Mouse (Mus musculus) urinary bladder, postnatal 36 days (tissue): ENCODE data around the gene Maff.

Experiments used
- DNase-seq, 2 experiments: peaks; one replicate each; pipeline ENCODE4 v3.0.0; 2022; ENCODE audit warnings: low spot score in 2 of 2, mixed read lengths in 1 of 2

Gene Maff

GRCm38 (mm10) chr15:79361023-79361422 is 14.6 kb downstream of the Maff start:
- DNase-seq = no peak

DNA sequence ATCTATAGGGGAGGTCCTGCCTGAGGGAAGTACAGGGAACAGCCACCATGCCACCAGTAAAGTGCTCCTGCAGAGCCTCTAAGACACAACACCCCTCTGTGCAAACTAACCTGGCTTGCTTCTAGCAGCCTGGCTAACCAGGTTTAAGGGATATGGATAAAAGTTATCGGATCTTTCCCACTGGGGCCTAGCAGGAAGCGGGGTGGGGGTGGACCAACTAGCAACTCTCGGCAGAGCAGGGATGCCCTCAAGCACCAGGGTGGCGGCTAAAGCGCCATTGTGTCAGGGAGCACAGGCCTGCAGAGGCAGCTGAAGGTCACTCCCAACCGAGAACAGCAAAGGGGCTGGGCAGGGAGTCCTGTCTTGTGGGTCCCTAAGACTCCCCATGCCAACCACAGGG is 17.7 kb downstream of the Maff start:
- DNase-seq = no peak

DNA sequence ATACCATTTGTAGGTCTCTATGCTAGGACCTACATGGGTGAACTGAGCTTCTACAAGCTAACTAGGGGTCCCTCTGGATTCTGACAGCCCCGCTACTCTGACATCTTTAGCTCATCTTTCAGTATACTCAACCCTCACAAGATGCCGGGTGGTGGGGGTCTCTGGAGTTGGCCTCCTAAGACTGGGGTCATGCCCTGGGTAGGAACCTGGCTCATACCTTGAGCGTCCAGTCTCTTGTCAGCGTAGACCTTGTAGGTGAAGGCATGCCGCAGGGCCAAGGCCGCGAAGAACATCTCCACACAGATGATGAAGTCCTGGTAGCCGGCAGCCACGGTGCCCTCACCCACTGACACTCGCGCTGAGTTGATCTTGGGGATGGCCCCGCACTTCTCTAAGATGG is 18.6 kb downstream of the Maff start:
- DNase-seq = no peak

GRCm38 (mm10) chr15:79366402-79366801 is 20.0 kb downstream of the Maff start:
- DNase-seq = no peak

GRCm38 (mm10) chr15:79368313-79368811 is 21.9 kb downstream of the Maff start:
- peak; percentile 79 to 85 for DNase-seq

DNA sequence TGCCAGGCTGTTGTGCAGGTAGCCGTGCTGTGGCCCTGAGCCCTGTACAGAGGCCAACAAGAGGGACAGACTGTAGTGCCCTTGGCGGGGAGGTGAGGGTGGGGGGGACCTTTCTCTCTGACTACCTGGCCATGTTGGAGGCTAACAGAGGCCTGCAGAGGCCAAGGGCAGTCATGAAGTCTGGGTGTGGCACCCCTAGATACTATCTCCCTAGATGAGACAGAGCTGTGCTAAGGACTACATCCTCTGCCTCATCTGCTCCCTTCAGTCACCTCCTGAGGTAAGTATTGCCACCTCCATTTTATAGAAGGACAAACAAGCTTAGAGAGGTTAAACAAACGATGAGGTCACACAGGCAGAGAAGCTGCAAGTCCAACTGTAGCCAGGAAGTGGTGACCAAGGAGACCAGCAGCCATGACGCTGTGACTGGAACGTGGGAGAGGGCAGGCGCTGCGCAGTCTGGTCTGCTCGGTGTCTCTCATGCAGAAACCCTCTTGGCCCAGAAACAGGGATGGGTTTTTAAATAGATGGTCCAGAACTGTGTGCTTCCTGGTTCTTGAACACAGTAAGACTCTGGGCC is 22.5 kb downstream of the Maff start:
- DNase-seq = peak; percentile 46 to 48

DNA sequence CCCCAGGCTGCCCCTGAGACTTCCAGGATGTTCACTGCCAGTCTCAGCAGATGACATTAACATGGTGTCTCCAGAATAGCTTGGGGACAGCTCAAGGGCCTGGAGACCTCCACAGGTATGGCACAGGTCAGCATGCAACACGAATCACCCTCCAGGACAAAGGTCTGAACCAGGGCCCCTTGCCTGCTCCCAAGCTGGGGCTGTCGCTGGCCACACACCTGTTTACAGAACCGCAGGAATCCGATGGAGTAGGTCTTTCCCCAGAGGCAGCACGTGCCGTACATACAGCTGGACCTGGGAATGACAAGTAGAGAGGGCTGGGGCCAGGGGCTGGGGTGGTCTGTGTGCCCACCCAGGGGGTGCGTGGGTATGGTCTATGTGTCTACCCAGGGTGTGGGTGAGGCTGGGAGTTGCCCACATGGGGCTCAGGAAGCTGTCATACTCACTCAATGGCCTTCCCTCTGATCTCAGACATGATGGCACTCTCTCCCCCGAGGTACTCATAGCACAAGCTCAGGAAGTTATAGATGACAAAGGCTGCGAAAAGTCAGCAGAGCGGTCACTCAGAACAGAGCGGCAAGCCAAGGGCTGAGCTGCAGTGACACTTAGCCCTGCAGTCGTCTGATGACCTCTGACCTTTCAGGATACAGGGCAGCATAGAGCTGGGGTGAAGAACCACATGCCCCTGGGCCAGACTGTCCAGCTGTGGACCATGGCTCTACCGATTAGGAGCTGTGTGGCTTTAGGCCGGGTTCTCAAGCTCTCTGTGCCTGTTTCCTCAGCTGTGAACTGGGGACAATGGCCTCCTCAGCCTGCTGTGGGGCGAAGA is 23.2 kb downstream of the Maff start:
- DNase-seq = no peak

DNA sequence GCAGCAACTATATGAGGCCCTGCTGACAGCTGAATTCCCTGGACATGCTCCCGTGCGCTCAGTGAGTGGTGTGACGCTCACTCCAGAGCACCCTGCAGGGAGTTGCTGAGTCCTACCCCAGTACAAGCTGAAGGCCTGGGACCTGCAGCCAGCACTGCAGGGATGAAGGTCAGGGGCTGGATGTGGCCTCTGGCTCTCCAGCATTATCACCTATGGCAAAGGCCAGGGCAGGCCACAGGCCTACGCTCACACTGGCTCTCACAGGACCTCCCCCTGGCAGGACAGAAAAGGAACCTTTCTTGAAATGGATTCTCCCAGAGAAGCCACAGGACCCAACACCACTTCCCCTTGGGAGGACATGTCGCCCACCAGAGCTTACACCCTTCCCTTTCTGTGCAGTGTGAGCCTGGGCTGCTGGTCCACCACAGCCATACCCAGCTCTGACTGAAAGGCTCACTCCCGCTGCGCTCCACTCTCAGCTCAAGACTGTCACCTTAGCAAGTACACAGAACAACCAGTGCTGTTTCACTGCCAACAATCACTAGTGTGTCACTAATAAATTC is 23.9 kb downstream of the Maff start:
- no peak for DNase-seq

DNA sequence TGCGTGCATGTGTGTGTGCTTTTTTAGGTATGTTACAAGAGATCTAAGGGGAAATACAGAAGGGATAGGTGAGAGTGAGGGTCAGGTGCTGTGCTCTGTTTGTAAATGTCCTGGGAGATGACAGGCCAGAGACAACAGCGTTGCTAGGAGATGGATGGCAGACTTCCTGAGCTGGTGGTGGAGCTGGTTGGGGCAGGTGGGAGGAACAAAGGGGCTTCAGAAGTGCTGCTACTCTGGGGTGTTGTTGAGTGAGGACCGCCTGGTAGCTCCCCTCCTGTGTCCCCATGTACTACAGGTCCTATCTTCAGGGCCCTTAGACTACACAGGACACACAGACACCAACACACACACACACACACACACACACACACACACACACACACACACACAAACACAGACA is 28.3 kb downstream of the Maff start:
- DNase-seq = no peak

DNA sequence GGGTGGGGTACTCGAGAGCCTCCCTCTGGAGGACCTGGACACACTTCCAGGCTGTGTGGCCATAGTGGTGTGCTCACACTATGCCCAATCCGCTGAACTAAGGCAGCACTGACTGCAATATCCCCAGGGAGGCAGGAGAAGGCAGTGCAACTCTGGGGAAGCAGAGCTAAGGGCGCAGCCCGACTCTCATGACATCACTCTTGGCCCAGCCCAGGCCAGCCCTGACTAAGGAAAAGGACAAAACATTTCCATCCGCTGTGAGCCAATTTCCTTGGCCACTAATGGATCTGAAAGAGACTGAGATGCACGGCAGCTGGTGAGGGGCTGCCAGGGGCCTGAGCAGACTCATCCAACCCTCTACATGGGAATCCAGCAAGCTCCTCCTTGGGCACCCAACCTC is 31.3 kb downstream of the Maff start:
- peak; percentile 50 to 84 for DNase-seq

DNA sequence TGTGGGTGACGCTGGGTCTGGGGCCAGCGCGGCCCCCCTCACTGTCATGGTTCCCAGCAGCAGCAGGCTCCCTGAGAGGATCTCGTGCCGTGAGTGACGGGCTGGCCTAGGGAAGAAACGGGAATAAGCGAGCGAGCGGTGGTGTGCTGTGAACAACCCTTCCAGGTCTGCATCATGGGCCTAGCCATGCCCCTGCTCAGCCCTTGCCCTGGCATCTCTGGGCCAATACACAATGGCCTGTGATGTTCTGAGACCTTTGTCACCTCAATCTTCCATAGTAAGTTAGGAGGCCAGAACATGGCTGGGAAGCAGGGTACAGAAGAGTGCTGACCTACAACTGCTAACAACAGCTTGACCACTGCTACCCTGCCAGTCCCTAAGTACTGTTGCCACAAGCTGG is 32.2 kb downstream of the Maff start:
- no peak for DNase-seq

- no peak for DNase-seq
These were observed 33.2 kb downstream of the Maff start for GRCm38 (mm10) chr15:79379658-79380057.

DNA sequence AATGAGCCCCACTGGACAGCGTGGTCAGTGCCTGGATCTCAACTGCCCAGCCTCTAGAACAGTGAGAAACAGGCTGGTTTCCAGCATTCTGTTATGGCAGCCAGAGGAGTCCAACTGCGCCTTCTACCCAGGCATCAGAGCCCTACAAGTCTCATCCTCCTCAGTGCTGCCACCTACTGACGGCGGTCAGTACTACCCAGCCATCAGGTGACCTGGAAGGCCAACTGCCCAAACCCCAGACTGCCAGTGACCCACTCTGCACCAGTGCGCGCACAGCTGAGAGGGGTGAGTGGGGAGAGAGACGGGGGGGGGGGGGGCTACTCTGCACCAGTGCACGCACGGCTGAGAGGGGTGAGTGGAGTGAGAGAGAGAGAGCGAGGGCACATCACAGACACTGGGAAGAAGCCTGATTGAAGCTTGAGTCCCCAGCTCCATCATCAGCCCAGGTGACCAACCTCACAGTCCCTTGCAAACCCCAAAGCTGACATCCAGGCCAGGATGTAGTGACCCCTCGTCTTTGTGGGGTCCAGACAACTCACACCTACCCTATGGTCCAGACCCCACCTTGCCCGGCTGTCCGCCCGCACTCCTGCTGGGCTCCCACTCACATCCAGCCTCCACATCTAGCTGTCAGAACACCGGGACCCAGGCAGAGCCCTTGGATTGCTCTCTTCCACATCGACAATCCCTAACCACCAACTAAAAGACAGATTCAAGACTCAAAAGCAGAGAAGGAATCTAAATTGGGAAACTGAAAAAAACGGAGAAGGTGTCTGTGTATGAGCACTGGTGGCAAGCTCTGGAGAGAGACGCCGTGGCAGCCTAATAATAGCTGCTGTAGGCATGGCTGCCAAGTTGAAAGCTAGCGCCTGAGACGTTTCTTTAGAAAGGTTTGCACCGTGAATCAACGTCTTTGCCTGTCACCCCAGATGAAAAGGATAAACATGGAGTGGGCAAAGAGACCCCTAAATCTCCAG is 34.3 kb downstream of the Maff start:
- DNase-seq = peak in 1 of 2 experiments; percentile 65

DNA sequence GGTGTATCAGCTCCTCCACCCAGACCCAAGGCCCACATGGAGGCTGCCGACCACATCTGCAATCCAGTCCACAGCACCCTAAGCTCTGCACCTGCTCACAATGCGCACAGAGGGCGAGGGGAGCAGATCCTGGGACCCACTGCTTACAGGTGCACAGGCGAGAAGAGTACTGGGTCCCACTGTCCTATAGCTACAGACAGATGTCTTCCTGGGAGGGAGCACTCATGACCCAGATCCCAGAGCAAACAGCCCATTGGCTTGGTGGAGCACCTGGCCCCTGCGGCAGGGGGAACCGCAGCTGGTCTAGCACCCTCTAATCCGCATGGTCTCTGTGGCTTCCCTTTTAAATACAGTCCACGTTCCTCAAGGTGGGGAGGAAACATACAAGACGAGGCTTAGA is 35.2 kb downstream of the Maff start:
- DNase-seq = no peak

GRCm38 (mm10) chr15:79387081-79387480 is 40.7 kb downstream of the Maff start:
- no peak for DNase-seq

DNA sequence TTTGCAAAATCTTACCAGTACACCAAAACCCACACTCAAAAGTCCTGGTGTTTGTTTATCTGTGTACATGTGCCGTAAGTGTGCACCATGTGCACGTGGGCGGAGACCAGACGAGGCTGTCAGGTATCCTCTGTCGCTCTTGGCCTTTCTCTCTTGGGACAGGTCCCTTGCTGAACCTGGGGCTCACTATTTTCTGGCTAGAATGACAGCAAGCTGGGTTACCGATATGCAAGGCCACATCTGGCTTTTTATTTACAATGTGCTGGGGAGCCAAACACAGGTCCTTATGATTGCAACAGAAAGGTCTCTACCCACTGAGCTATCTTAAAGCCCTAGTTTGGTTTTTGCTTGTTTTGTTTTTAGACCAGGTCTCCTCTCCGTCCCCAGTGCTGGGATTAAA is 41.2 kb downstream of the Maff start:
- no peak for DNase-seq

GRCm38 (mm10) chr15:79388171-79388570 is 41.8 kb downstream of the Maff start:
- no peak for DNase-seq

- peak in 1 of 2 experiments; percentile 61 for DNase-seq
These were observed 44.0 kb downstream of the Maff start for GRCm38 (mm10) chr15:79390434-79390833.

DNA sequence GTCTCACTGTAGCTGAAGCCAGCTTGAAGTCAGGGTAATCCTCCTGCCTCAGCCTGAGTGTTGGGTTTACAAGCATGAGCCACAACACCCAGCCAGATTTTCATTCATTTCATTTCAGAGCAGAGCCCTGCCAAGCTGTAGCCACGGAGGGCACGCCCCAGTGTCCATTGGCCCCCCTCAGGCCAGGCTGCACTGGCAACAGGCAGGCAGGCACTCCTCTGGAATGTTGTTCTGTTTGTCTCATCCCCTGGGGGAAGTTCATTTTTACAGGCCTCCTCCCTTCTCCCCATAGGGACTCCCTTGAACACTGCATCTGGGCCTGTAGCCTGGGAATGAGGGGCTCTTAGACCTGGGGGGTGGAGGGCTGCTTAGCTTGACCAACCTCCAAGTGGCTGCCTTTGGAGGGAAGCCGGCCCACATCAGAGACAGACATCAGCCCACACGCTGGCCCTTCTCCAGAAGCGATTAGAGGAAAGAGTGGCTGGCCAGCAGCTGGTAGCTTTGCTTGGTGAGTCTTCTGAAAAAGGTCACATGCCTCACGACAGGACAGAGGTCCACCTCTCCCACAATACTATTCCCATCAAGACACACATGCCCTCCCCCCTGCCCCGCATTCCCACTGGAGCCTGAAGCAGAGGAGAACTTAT is 45.1 kb downstream of the Maff start:
- peak in 1 of 2 experiments; percentile 62 for DNase-seq

DNA sequence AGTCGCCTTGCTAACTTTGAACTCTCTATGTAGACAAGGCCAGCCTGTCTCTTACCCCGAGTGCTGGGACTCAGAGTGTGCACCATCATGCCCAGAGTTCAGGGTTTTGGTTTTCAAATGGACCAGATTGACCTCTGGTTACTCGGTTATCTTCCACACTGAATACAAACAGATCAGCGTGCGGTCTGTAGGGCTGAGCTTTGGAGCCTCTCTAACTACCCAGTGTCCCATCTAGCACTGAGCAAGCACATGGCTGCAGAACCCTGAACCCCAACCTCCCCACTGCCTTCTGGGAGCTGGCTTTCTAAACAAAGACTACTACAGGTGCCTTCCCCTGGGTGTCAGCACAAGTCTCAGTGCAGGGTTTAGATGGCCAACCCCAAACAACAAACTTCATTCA is 46.1 kb downstream of the Maff start:
- no peak for DNase-seq

GRCm38 (mm10) chr15:79393101-79393500 is 46.7 kb downstream of the Maff start:
- DNase-seq = no peak
